Mouse (Mus musculus): ENCODE results near the gene Tbc1d22a.

- TF ChIP-seq UBTF (IDR thresholded peaks at IDR 0.05; ENCODE audit: borderline replicate concordance, insufficient read depth, low read depth, low read length): no peak
- no peak for TF ChIP-seq E2F4 (IDR thresholded peaks at IDR 0.05; ENCODE audit: borderline replicate concordance, low read depth, low read length)
- no peak for TF ChIP-seq ZKSCAN1 (IDR thresholded peaks at IDR 0.05; ENCODE audit: low read depth, low read length)
- TF ChIP-seq CHD2 (IDR thresholded peaks at IDR 0.05; ENCODE audit: low read length): no peak
- TF ChIP-seq CTCF (IDR thresholded peaks at IDR 0.05 in 2 of 3, conservative IDR thresholded peaks at IDR 0.05 in 1 of 3; ENCODE audit: control insufficient read depth in 1 of 3, insufficient read depth in 1 of 3, low read depth in 2 of 3, low read length in 3 of 3, poor library complexity in 1 of 3, severe bottlenecking in 1 of 3): no peak
- TF ChIP-seq POLR2AphosphoS5 (IDR thresholded peaks at IDR 0.05; ENCODE audit: borderline replicate concordance, low read depth, low read length): no peak
- no peak for TF ChIP-seq MXI1 (IDR thresholded peaks at IDR 0.05; ENCODE audit: low read depth, low read length)
- TF ChIP-seq ZNF384 (IDR thresholded peaks at IDR 0.05; ENCODE audit: low read depth, low read length): no peak
- no peak for TF ChIP-seq POLR2A (IDR thresholded peaks at IDR 0.05; ENCODE audit: control insufficient read depth in 1 of 2, insufficient read depth in 1 of 2, low read depth in 1 of 2, low read length in 2 of 2, poor library complexity in 1 of 2)
- TF ChIP-seq GATA1 (IDR thresholded peaks at IDR 0.05; ENCODE audit: low read depth, low read length): no peak
- TF ChIP-seq USF1 (IDR thresholded peaks at IDR 0.05; ENCODE audit: low read depth, low read length): no peak
- TF ChIP-seq MEF2A (IDR thresholded peaks at IDR 0.05; ENCODE audit: extremely low read depth, insufficient replicate concordance, low read depth, low read length, poor library complexity, severe bottlenecking): no peak
Measured at GRCm38 (mm10) chr15:86520201-86520600, 305.9 kb downstream of the Tbc1d22a start.

All from MEL (cell line).